Mouse (Mus musculus) bone marrow macrophage, adult 2 months (primary cell): ENCODE data around the gene Dlg1.

ENCODE experiments used
- CTCF ChIP-seq: IDR thresholded peaks from 2 replicates; pipeline ENCODE4 v1.5.1; 2012; ENCODE audit warnings: low read depth, mild to moderate bottlenecking, low read length, moderate library complexity
- POLR2A ChIP-seq: IDR thresholded peaks from 2 replicates; pipeline ENCODE4 v1.6.1; 2012; ENCODE audit warnings: mild to moderate bottlenecking, low read depth, low read length, borderline replicate concordance

DNA sequence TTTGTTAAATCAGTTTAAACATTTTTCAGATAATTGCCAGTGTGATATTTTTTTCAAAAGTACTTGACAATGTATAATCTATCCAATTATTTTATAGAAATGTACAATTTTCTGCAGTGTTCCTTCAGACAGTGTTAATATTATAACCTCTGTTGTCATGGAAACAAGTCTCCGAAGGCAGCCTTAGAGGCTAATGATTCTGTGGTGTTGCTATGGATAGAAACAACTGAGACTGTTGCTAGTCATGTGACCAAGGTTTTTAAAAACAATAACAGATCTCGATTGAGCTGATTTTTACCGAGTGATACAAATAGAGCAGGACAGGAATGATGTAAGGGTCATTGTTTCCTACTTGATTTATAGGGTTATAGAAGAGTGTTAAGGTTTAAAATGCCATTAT lies 103.5 kb downstream of the Dlg1 start:
- no peak for TF ChIP-seq CTCF
- no peak for TF ChIP-seq POLR2A
